Mouse (Mus musculus) hindbrain, postnatal 0 days (tissue): ENCODE measurements around the gene Cacng7. TPM values are rescaled to one million over a fixed set of nuclear protein-coding genes. Genes with fewer than 3 reads are reported as not detected.

Experiments used
- ATAC-seq: fragments of 200-750 bp; cut with Nextera tagmentation; 2 replicates; pipeline ENCODE4 v1.8.0; 2017; ENCODE audit warnings: mild to moderate bottlenecking, moderate TSS enrichment, moderate library complexity
- DNase-seq: peaks from one replicate; pipeline ENCODE4 v3.0.0-alpha.2; 2015; ENCODE audit warnings: low spot score
- H3K27ac ChIP-seq: fragments of 300-500 bp; sonication (generic); 2 replicates; pipeline ENCODE4 v1.5.1; 2014; ENCODE audit warnings: mild to moderate bottlenecking
- H3K27me3 ChIP-seq: fragments of 300-500 bp; sonication (generic); 2 replicates; pipeline ENCODE4 v1.6.1; 2014; ENCODE audit warnings: low read length, mixed read lengths; ENCODE audit not compliant: insufficient read depth
- H3K36me3 ChIP-seq: fragments of 300-500 bp; sonication (generic); 2 replicates; pipeline ENCODE4 v1.6.1; 2014; ENCODE audit warnings: low read length, mixed read lengths; ENCODE audit not compliant: insufficient read depth
- H3K4me1 ChIP-seq: fragments of 300-500 bp; sonication (generic); 2 replicates; pipeline ENCODE4 v1.6.1; 2014; ENCODE audit warnings: antibody characterized with exemption, low read length, mixed read lengths; ENCODE audit not compliant: insufficient read depth
- H3K4me2 ChIP-seq: fragments of 300-500 bp; sonication (generic); 2 replicates; pipeline ENCODE4 v1.6.1; 2014; ENCODE audit warnings: low read depth, mild to moderate bottlenecking, low read length, moderate library complexity, mixed read lengths
- H3K4me3 ChIP-seq: fragments of 300-500 bp; sonication (generic); 2 replicates; pipeline ENCODE4 v1.5.1; 2014; ENCODE audit warnings: low read length
- H3K9ac ChIP-seq: fragments of 300-500 bp; sonication (generic); replicated peaks from 2 replicates; pipeline ENCODE4 v1.6.1; 2014; ENCODE audit warnings: mild to moderate bottlenecking, low read length, moderate library complexity, mixed read lengths
- H3K9me3 ChIP-seq: fragments of 300-500 bp; sonication (generic); 2 replicates; pipeline ENCODE4 v1.6.1; 2016; ENCODE audit warnings: low read length, mixed read lengths
- CTCF ChIP-seq: IDR thresholded peaks from 2 replicates; pipeline ENCODE4 v1.5.1; 2016; ENCODE audit warnings: antibody characterized with exemption, control low read depth, low read depth
- WGBS: fragments of 180-500 bp; shearing (Covaris S2); extraction: QIAGEN DNeasy Blood & Tissue Kit; methylation state at CpG from one replicate; pipeline ENCODE4 v1.1.7; 2014; 5-methylcytosine and 5-hydroxymethylcytosine counted together
- polyA plus RNA-seq: library from polyadenylated mRNA; unstranded; fragments of >200 nt; fragmentation: Nextera tagmentation; extraction: Ambion mirVana; gene quantifications from 2 replicates; pipeline ENCODE4 v1.2.1, GENCODE M21; 2015
- total RNA-seq: library from RNA; depleted of rRNA; stranded (reverse); fragments of >200 nt; gene quantifications from 2 replicates; pipeline ENCODE4 v1.2.3, GENCODE M21; 2014

Cacng7 gene
- total and polyA plus RNA-seq, 2 experiments from 2014 or later, result 4.0 to 115 TPM

DNA sequence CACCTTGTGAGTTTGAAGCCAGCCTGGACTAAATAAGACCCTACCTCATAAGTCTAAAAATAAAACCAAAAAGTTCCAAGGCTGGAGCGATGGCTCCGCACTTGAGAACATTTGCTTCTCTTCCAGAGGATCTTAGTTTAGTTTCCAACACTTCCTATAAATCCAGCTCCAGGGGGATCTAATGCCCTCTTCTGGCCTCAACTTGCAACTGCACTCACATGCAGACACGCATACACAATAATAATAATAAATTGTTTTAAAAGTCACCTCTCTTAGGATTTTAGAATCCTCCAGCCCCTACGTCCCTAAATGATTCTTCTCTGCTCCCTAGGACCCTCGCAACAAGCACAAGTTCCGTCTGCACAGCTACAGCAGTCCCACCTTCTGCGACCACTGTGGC is 22.5 kb upstream of the Cacng7 start:
- 96% methylated on average over 7 of the region's 7 CpGs for WGBS
- ATAC-seq (no peak), DNase-seq (no peak)
- H3K27ac ChIP-seq, result no peak overlapping the region
- no peaks in the 10 kb centered on the region for H3K36me3 ChIP-seq
- no peaks in the 10 kb centered on the region for H3K27me3 ChIP-seq
- 0 out of 2 replicates have a peak, but pooled peaks have one; percentile 13 for TF ChIP-seq CTCF
- no peak overlapping the region for H3K4me2 ChIP-seq
- H3K4me3 ChIP-seq, result no peak overlapping the region
- no peak overlapping the region for H3K9ac ChIP-seq
- H3K9me3 ChIP-seq, result no peaks in the 10 kb centered on the region
- no peaks in the 10 kb centered on the region for H3K4me1 ChIP-seq

DNA sequence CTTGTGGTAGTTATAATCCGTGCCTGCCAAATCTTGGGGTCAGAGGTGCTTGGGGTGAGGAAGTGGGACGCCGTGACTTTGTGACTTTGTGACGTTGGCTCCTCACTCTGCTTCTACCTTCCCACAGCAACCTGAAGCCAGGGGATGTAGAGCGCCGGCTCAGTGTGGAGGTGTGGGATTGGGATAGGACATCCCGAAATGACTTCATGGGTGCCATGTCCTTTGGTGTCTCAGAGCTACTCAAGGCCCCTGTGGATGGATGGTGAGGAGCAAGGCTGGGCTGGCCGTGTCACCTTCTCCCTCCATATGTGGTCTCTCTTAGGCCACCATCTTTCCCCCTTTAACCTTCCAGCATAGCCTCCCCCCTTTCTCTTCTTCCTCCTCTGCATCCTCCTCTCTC is 19.2 kb upstream of the Cacng7 start:
- no peak for ATAC-seq
- Histone ChIP-seq H3K9me3 (no peaks in the 10 kb centered on the region), H3K27ac (no peak overlapping the region), H3K36me3 (no peaks in the 10 kb centered on the region), H3K4me1 (no peaks in the 10 kb centered on the region), H3K4me3 (no peak overlapping the region), H3K4me2 (no peak overlapping the region), H3K9ac (no peak overlapping the region), H3K27me3 (no peaks in the 10 kb centered on the region)
- 84% methylated on average over 8 of the region's 8 CpGs for WGBS
- TF ChIP-seq CTCF, result no peak
- no peak for DNase-seq

DNA sequence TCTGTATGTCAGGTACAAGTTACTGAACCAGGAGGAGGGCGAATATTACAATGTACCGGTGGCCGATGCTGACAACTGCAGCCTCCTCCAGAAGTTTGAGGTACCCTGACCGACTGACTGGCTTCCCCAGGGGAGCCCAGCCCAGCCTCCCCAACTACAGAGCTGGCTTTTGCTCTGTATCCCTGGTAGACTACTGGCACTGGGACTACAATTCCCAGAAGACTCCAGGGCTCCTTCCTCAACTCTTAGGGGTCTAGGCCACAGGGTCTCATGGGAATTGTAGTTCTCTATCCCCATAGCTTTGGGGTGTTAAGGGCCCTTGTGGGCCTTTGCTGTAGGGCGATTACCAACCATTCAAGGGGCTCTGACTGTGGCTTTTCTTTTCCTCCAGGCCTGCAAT is 18.6 kb upstream of the Cacng7 start:
- Histone ChIP-seq H3K27me3 (no peaks in the 10 kb centered on the region), H3K9me3 (no peaks in the 10 kb centered on the region), H3K4me3 (no peak overlapping the region), H3K36me3 (no peaks in the 10 kb centered on the region), H3K4me1 (no peaks in the 10 kb centered on the region), H3K27ac (no peak overlapping the region), H3K4me2 (no peak overlapping the region), H3K9ac (no peak overlapping the region)
- DNase-seq (peak; percentile 57), ATAC-seq (peak; percentile 61; the same call in 1 of the 2 replicates)
- WGBS, result 74% methylated on average over 5 of the region's 5 CpGs
- no peak for TF ChIP-seq CTCF

DNA sequence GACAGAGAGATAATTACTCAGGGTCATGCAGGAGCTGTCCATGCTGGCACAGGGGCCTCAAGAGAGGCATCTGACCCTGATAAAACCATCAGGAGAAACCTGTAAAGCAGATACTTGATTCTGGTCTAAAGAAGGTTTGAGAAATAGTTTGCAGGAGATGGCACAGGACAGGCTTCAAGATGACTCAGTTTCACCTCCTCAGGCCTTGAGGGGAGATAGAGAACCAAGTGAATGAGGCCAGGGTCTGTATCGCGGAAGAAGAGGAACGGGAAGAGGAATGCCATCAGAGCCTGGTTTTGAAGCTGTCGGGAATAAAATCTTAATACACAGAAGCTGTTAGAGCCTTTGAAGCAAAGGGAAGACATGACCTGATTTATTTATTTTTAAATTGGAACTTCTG is 15.1 kb upstream of the Cacng7 start:
- DNase-seq, result no peak
- ATAC-seq, result no peak
- no peak overlapping the region for H3K4me2 ChIP-seq

DNA sequence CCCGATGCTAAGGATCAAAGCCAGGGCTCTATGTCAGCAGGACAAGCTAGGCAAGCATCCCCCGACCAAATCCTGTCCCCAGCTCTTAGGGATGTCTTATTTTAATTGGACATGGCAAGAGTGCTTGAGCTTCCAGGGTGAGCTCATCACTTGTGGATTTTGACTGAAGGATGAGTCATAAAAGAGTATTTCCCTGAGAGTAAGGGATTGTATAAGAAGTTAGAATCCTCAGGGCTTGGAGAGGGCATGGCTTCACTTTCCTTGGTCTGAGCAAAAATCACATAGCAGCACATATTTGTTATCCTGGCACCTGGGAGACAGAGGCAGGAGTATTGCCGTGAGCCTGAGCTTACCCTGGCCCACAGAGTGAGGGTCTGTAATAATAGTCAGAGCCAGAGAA is 11.9 kb upstream of the Cacng7 start:
- no peaks in the 10 kb centered on the region for H3K27me3 ChIP-seq
- no peaks in the 10 kb centered on the region for H3K9me3 ChIP-seq
- DNase-seq (no peak), ATAC-seq (no peak)
- 73% methylated on average over 3 of the region's 3 CpGs for WGBS
- no peaks in the 10 kb centered on the region for H3K36me3 ChIP-seq
- H3K4me1 ChIP-seq, result no peaks in the 10 kb centered on the region
- TF ChIP-seq CTCF, result no peak
- H3K27ac ChIP-seq, result no peak overlapping the region
- H3K4me3 ChIP-seq, result no peak overlapping the region
- H3K4me2 ChIP-seq, result no peak overlapping the region
- H3K9ac ChIP-seq, result no peak overlapping the region

More for the DNA sequence above, 15.1 kb upstream of the Cacng7 start:
- H3K9ac ChIP-seq, result no peak overlapping the region
- no peak overlapping the region for H3K27ac ChIP-seq
- no peaks in the 10 kb centered on the region for H3K36me3 ChIP-seq
- H3K4me3 ChIP-seq, result no peak overlapping the region
- TF ChIP-seq CTCF, result no peak
- 38% methylated on average over 4 of the region's 4 CpGs for WGBS
- no peaks in the 10 kb centered on the region for H3K27me3 ChIP-seq
- H3K9me3 ChIP-seq, result no peaks in the 10 kb centered on the region
- H3K4me1 ChIP-seq, result no peaks in the 10 kb centered on the region

DNA sequence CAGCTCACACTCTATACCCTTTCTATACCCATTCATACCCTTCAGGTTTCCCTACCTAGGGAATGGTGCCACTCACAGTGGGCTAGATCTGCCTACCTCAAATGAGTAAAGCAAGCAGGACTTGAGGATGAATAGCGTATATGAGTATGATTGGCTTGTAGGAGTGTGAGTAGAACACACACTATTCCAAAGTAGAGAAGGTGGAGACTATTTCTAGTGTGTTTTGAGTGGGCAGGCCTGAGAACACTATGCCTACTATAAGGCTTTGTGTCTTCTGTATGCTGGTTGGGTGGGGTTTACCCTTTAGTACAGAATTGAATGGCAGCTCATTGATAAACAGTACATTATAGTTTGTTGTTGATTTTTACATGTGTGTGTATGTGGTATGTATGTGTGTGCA is 8.9 kb upstream of the Cacng7 start:
- DNase-seq (no peak), ATAC-seq (no peak)
- no peak for TF ChIP-seq CTCF
- no peak overlapping the region for H3K4me2 ChIP-seq
- 85% methylated on average over 1 of the region's 1 CpGs for WGBS
- no peaks in the 10 kb centered on the region for H3K9me3 ChIP-seq
- no peak overlapping the region for H3K4me3 ChIP-seq
- no peak overlapping the region for H3K27ac ChIP-seq
- H3K36me3 ChIP-seq, result no peaks in the 10 kb centered on the region; the same call in 1 of the 2 replicates
- no peaks in the 10 kb centered on the region for H3K4me1 ChIP-seq
- H3K9ac ChIP-seq, result no peak overlapping the region
- no peaks in the 10 kb centered on the region for H3K27me3 ChIP-seq

DNA sequence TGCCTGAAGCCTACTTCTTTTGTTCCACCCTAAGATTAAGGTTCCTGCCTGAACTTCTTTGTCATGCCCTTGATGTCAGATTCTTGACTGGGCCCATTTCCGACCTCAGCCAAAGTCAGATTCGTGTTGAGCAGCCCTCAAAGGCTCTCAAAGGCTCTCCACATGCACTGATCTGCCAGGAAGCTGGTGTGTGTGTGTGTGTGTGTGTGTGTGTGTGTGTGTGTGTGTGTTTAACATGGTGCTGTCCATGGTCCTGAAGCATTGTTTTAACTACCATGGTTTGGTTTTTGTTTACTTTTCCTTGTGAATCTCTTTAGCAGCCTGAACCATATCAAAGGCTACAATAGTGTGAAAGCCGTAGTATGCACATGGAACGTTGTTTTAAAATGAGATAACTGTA is 4.8 kb upstream of the Cacng7 start:
- no peak overlapping the region for H3K9ac ChIP-seq
- H3K4me2 ChIP-seq, result no peak overlapping the region
- no peaks in the 10 kb centered on the region; the same call in 1 of the 2 replicates for H3K36me3 ChIP-seq
- DNase-seq (no peak), ATAC-seq (no peak)
- no peaks in the 10 kb centered on the region for H3K4me1 ChIP-seq
- no peaks in the 10 kb centered on the region for H3K9me3 ChIP-seq
- no peaks in the 10 kb centered on the region for H3K27me3 ChIP-seq
- no peak for TF ChIP-seq CTCF
- H3K4me3 ChIP-seq, result no peak overlapping the region
- WGBS, result 84% methylated on average over 4 of the region's 4 CpGs
- no peak overlapping the region for H3K27ac ChIP-seq
